Mouse (Mus musculus) heart, postnatal 0 days (tissue): ENCODE results near the gene Gm21974. TPM values are rescaled to one million over a fixed set of nuclear protein-coding genes. Genes with fewer than 3 reads are reported as not detected.

Source experiments
- ATAC-seq: fragments of 200-750 bp; cut with Nextera tagmentation; 2 replicates; pipeline ENCODE4 v1.8.0; 2017; ENCODE audit warnings: low read depth, moderate number of reproducible peaks, moderate library complexity; ENCODE audit not compliant: insufficient read depth
- DNase-seq: peaks from one replicate; pipeline ENCODE4 v3.0.0-alpha.2; 2016; ENCODE audit warnings: low spot score
- H3K27ac ChIP-seq: fragments of 300-500 bp; sonication (generic); 2 replicates; pipeline ENCODE4 v1.5.1; 2014; ENCODE audit warnings: low read depth, mild to moderate bottlenecking
- H3K27me3 ChIP-seq: fragments of 300-500 bp; sonication (generic); 2 replicates; pipeline ENCODE4 v1.6.1; 2014; ENCODE audit warnings: low read length, mixed read lengths; ENCODE audit not compliant: control insufficient read depth, insufficient read depth
- H3K36me3 ChIP-seq: fragments of 300-500 bp; sonication (generic); replicated peaks from 2 replicates; pipeline ENCODE4 v1.6.1; 2014; ENCODE audit warnings: low read length, mixed read lengths; ENCODE audit not compliant: control insufficient read depth, insufficient read depth
- H3K4me1 ChIP-seq: fragments of 300-500 bp; sonication (generic); 2 replicates; pipeline ENCODE4 v1.6.1; 2014; ENCODE audit warnings: antibody characterized with exemption; ENCODE audit not compliant: control insufficient read depth, insufficient read depth
- H3K4me2 ChIP-seq: fragments of 300-500 bp; sonication (generic); 2 replicates; pipeline ENCODE4 v1.6.1; 2014; ENCODE audit warnings: low read depth, mild to moderate bottlenecking, low read length, moderate library complexity
- H3K4me3 ChIP-seq: fragments of 300-500 bp; sonication (generic); 2 replicates; pipeline ENCODE4 v1.5.1; 2014; ENCODE audit warnings: low read depth, low read length
- H3K9ac ChIP-seq: fragments of 300-500 bp; sonication (generic); replicated peaks from 2 replicates; pipeline ENCODE4 v1.6.1; 2014; ENCODE audit warnings: low read depth, low read length, mixed read lengths
- H3K9me3 ChIP-seq: fragments of 300-500 bp; sonication (generic); replicated peaks from 2 replicates; pipeline ENCODE4 v1.6.1; 2016; ENCODE audit warnings: low read length; ENCODE audit not compliant: control insufficient read depth
- CTCF ChIP-seq: IDR thresholded peaks from 2 replicates; pipeline ENCODE4 v1.5.1; 2016; ENCODE audit warnings: antibody characterized with exemption, control low read depth, low read depth
- EP300 ChIP-seq: IDR thresholded peaks from 2 replicates; pipeline ENCODE4 v1.6.1; 2016; ENCODE audit warnings: antibody characterized with exemption, low read depth
- WGBS: fragments of 180-500 bp; shearing (Covaris S2); extraction: QIAGEN DNeasy Blood & Tissue Kit; methylation state at CpG from one replicate; pipeline ENCODE4 v1.1.7; 2014; 5-methylcytosine and 5-hydroxymethylcytosine counted together
- polyA plus RNA-seq: library from polyadenylated mRNA; unstranded; fragments of >200 nt; fragmentation: Nextera tagmentation; extraction: Ambion mirVana; gene quantifications from 2 replicates; pipeline ENCODE4 v1.2.1, GENCODE M21; 2015
- total RNA-seq: library from RNA; depleted of rRNA; stranded (reverse); fragments of >200 nt; gene quantifications from 2 replicates; pipeline ENCODE4 v1.2.3, GENCODE M21; 2014; ENCODE audit warnings: low replicate concordance

Gene Gm21974
- total and polyA plus RNA-seq, 2 experiments from 2014 or later, result 1.1 TPM; not detected in 1

- 6% methylated on average over 31 of the region's 32 CpGs for WGBS
- peak overlapping the region; percentile 21; the same call in 1 of the 2 replicates for H3K27ac ChIP-seq
- H3K9me3 ChIP-seq, result no peaks in the 10 kb centered on the region
- H3K4me3 ChIP-seq, result peak overlapping the region; percentile 60
- peak overlapping the region; percentile 82 for H3K4me2 ChIP-seq
- ATAC-seq, result peak; percentile 95
- H3K27me3 ChIP-seq, result no peaks in the 10 kb centered on the region
- peak; percentile 98 for DNase-seq
- no peaks in the 10 kb centered on the region for H3K4me1 ChIP-seq
- peak overlapping the region; percentile 52 for H3K9ac ChIP-seq
- no peaks in the 10 kb centered on the region for H3K36me3 ChIP-seq
- peak; percentile 97 for TF ChIP-seq CTCF
- no peak for TF ChIP-seq EP300
Observed at GRCm38 (mm10) chr7:127935028-127935722, 39.9 kb upstream of the Gm21974 start.

DNA sequence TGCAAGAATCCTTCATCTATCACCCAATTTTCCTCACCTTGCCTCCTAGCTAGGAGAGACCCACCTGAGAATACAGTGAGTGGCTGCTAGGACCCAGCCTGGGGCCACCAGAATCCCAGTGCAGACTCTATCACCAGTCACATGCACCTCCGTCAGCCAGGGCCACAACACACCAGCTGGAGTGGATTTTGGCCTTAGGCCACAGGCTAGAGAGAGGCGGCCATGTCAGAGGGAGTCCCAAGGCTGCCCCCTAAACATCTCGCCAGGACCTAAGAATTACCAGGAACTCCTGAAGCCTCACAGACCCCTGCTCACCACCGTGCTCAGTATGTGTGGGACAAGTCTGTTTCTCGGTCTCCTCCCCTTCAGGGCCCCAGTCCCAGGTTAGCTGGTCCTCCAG is 38.8 kb upstream of the Gm21974 start:
- WGBS, result 75% methylated on average over 5 of the region's 5 CpGs
- TF ChIP-seq CTCF (no peak), EP300 (no peak)
- Histone ChIP-seq H3K4me1 (0 out of 2 replicates have a peak, but pooled peaks cover 3% of the 10 kb centered on the region), H3K27ac (no peak overlapping the region), H3K4me3 (no peak overlapping the region), H3K27me3 (0 out of 2 replicates have a peak, but pooled peaks cover 3% of the 10 kb centered on the region), H3K9me3 (no peaks in the 10 kb centered on the region), H3K36me3 (no peaks in the 10 kb centered on the region), H3K9ac (no peak overlapping the region), H3K4me2 (no peak overlapping the region)
- no peak for DNase-seq
- no peak for ATAC-seq

- Histone ChIP-seq H3K36me3 (no peaks in the 10 kb centered on the region), H3K9ac (no peak overlapping the region), H3K4me1 (0 out of 2 replicates have a peak, but pooled peaks cover 5% of the 10 kb centered on the region), H3K27me3 (0 out of 2 replicates have a peak, but pooled peaks cover 4% of the 10 kb centered on the region), H3K4me2 (no peak overlapping the region), H3K9me3 (no peaks in the 10 kb centered on the region), H3K27ac (no peak overlapping the region), H3K4me3 (no peak overlapping the region)
- WGBS, result 36% methylated on average over 13 of the region's 13 CpGs
- ATAC-seq, result no peak
- no peak for DNase-seq
- TF ChIP-seq EP300 (no peak), CTCF (no peak)
Observed at GRCm38 (mm10) chr7:127932273-127933031, 37.2 kb upstream of the Gm21974 start.

GRCm38 (mm10) chr7:127931351-127932135 is 36.3 kb upstream of the Gm21974 start:
- no peak overlapping the region; the same call in 1 of the 2 replicates for H3K27ac ChIP-seq
- H3K36me3 ChIP-seq, result no peaks in the 10 kb centered on the region
- no peak overlapping the region for H3K4me3 ChIP-seq
- no peak for ATAC-seq
- TF ChIP-seq CTCF (no peak), EP300 (no peak)
- WGBS, result 43% methylated on average over 13 of the region's 13 CpGs
- no peak overlapping the region for H3K9ac ChIP-seq
- no peaks in the 10 kb centered on the region for H3K9me3 ChIP-seq
- H3K27me3 ChIP-seq, result 0 out of 2 replicates have a peak, but pooled peaks cover 4% of the 10 kb centered on the region
- H3K4me1 ChIP-seq, result 0 out of 2 replicates have a peak, but pooled peaks cover 5% of the 10 kb centered on the region
- peak; percentile 43 for DNase-seq
- no peak overlapping the region for H3K4me2 ChIP-seq

DNA sequence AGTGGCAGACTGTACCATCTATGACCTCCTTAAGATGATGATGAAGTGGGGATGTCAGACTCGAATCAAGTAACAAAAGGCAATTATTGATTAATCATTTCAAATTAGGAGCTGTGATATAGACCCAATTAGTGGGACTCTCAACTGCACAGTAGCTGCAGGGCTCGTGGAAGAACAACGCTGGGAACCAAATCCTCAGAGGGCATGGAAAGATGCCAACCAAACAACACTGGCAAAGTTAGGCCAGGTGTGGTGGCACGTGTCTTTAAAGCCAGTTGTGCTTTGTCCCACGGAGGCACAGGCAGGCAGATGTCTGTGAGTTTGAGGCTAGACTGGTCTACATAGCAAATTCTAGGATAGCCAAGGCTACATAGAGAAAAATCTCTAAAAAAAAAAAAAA is 35.4 kb upstream of the Gm21974 start:
- no peak for DNase-seq
- Histone ChIP-seq H3K27ac (no peak overlapping the region), H3K9ac (no peak overlapping the region), H3K4me3 (no peak overlapping the region), H3K27me3 (0 out of 2 replicates have a peak, but pooled peaks cover 4% of the 10 kb centered on the region), H3K4me2 (no peak overlapping the region), H3K4me1 (0 out of 2 replicates have a peak, but pooled peaks cover 5% of the 10 kb centered on the region), H3K9me3 (no peaks in the 10 kb centered on the region), H3K36me3 (peaks cover 7% of the 10 kb centered on the region; the same call in 1 of the 2 replicates)
- WGBS, result 82% methylated on average over 5 of the region's 5 CpGs
- no peak for ATAC-seq
- TF ChIP-seq EP300 (no peak), CTCF (no peak)
